Mouse (Mus musculus) limb, embryonic 12.5 days (tissue): Measurements from ENCODE around the gene Mrtfa. TPM values are rescaled to one million over a fixed set of nuclear protein-coding genes. Genes with fewer than 3 reads are reported as not detected.

Experiments used
- ATAC-seq: fragments of 200-750 bp; cut with Nextera tagmentation; 2 replicates; pipeline ENCODE4 v1.8.0; 2017; ENCODE audit warnings: low read depth, moderate TSS enrichment; ENCODE audit not compliant: insufficient number of reproducible peaks, insufficient read depth, low FRiP score, low TSS enrichment
- H3K27ac ChIP-seq: fragments of 300-500 bp; sonication (generic); 2 replicates; pipeline ENCODE4 v1.5.1; 2016; ENCODE audit warnings: mild to moderate bottlenecking, moderate library complexity
- H3K27me3 ChIP-seq: fragments of 300-500 bp; sonication (generic); 2 replicates; pipeline ENCODE4 v1.6.1; 2016; ENCODE audit warnings: mild to moderate bottlenecking, moderate library complexity
- H3K36me3 ChIP-seq: fragments of 300-500 bp; sonication (generic); 2 replicates; pipeline ENCODE4 v1.6.1; 2016; ENCODE audit warnings: mild to moderate bottlenecking, moderate library complexity
- H3K4me1 ChIP-seq: fragments of 300-500 bp; sonication (generic); replicated peaks from 2 replicates; pipeline ENCODE4 v1.6.1; 2016
- H3K4me2 ChIP-seq: fragments of 300-500 bp; sonication (generic); 2 replicates; pipeline ENCODE4 v1.6.1; 2016; ENCODE audit warnings: mild to moderate bottlenecking, moderate library complexity
- H3K4me3 ChIP-seq: fragments of 300-500 bp; sonication (generic); replicated peaks from 2 replicates; pipeline ENCODE4 v1.5.1; 2016; ENCODE audit warnings: mild to moderate bottlenecking
- H3K9ac ChIP-seq: fragments of 300-500 bp; sonication (generic); replicated peaks from 2 replicates; pipeline ENCODE4 v1.6.1; 2016; ENCODE audit warnings: mild to moderate bottlenecking, moderate library complexity
- H3K9me3 ChIP-seq: fragments of 300-500 bp; sonication (generic); 2 replicates; pipeline ENCODE4 v1.6.1; 2016; ENCODE audit warnings: mild to moderate bottlenecking, moderate library complexity
- WGBS: fragments of 180-500 bp; shearing (Covaris S2); methylation state at CpG from one replicate; pipeline ENCODE4 v1.1.7; 2016; 5-methylcytosine and 5-hydroxymethylcytosine counted together
- polyA plus RNA-seq: library from polyadenylated mRNA; unstranded; fragments of >200 nt; fragmentation: Nextera tagmentation; extraction: Ambion mirVana; gene quantifications from 2 replicates; pipeline ENCODE4 v1.2.1, GENCODE M21; 2016

Mrtfa gene
- polyA plus RNA-seq, 1 experiment from 2014 or later = 22.2 TPM

- no peak overlapping the region for H3K9ac ChIP-seq
- peaks cover 5% of the 10 kb centered on the region; the same call in 1 of the 2 replicates for H3K9me3 ChIP-seq
- H3K4me1 ChIP-seq = no peaks in the 10 kb centered on the region
- no peaks in the 10 kb centered on the region for H3K36me3 ChIP-seq
- ATAC-seq = no peak
- H3K4me2 ChIP-seq = no peak overlapping the region
- H3K27me3 ChIP-seq = no peaks in the 10 kb centered on the region
- H3K27ac ChIP-seq = no peak overlapping the region
- WGBS = 84% methylated on average over 10 of the region's 10 CpGs
- no peak overlapping the region for H3K4me3 ChIP-seq
Measured at GRCm38 (mm10) chr15:81197197-81197596, 6.6 kb upstream of the Mrtfa start.

- H3K4me2 ChIP-seq = no peak overlapping the region
- H3K9me3 ChIP-seq = peaks cover 5% of the 10 kb centered on the region; the same call in 1 of the 2 replicates
- H3K9ac ChIP-seq = no peak overlapping the region
- no peak for ATAC-seq
- H3K27ac ChIP-seq = no peak overlapping the region
- H3K4me1 ChIP-seq = peaks cover 5% of the 10 kb centered on the region; the same call in 1 of the 2 replicates
- no peak overlapping the region for H3K4me3 ChIP-seq
- no peaks in the 10 kb centered on the region for H3K36me3 ChIP-seq
- no peaks in the 10 kb centered on the region for H3K27me3 ChIP-seq
- 61% methylated on average over 4 of the region's 4 CpGs for WGBS
Measured at GRCm38 (mm10) chr15:81195447-81195846, 4.9 kb upstream of the Mrtfa start.

GRCm38 (mm10) chr15:81194791-81195190, 4.2 kb upstream of the Mrtfa start:
- Histone ChIP-seq H3K4me2 (no peak overlapping the region), H3K4me3 (no peak overlapping the region), H3K9me3 (peaks cover 5% of the 10 kb centered on the region; the same call in 1 of the 2 replicates), H3K9ac (no peak overlapping the region), H3K27me3 (no peaks in the 10 kb centered on the region), H3K4me1 (peaks cover 8% of the 10 kb centered on the region; the same call in 1 of the 2 replicates), H3K27ac (no peak overlapping the region), H3K36me3 (no peaks in the 10 kb centered on the region)
- 86% methylated on average over 6 of the region's 6 CpGs for WGBS
- ATAC-seq = no peak

GRCm38 (mm10) chr15:81192858-81193257, 2.3 kb upstream of the Mrtfa start:
- H3K27ac ChIP-seq = no peak overlapping the region
- WGBS = 92% methylated on average over 8 of the region's 8 CpGs

GRCm38 (mm10) chr15:81192316-81192715, 1.8 kb upstream of the Mrtfa start:
- no peak for ATAC-seq
- Histone ChIP-seq H3K36me3 (peaks cover 6% of the 10 kb centered on the region), H3K27ac (no peak overlapping the region), H3K4me1 (peaks cover 17% of the 10 kb centered on the region), H3K4me2 (no peak overlapping the region), H3K4me3 (no peak overlapping the region), H3K9ac (no peak overlapping the region), H3K9me3 (no peaks in the 10 kb centered on the region), H3K27me3 (no peaks in the 10 kb centered on the region)
- 83% methylated on average over 5 of the region's 5 CpGs for WGBS

More at GRCm38 (mm10) chr15:81192858-81193257, 2.3 kb upstream of the Mrtfa start:
- ATAC-seq = no peak
- Histone ChIP-seq H3K9me3 (no peaks in the 10 kb centered on the region), H3K9ac (no peak overlapping the region), H3K27me3 (no peaks in the 10 kb centered on the region), H3K4me1 (peaks cover 17% of the 10 kb centered on the region), H3K4me3 (no peak overlapping the region), H3K36me3 (peaks cover 1% of the 10 kb centered on the region), H3K4me2 (no peak overlapping the region)

- WGBS = 30% methylated on average over 9 of the region's 9 CpGs
- ATAC-seq = no peak
- 0 out of 2 replicates have a peak overlapping the region, but pooled peaks have one; percentile 60 for H3K27ac ChIP-seq
- H3K9me3 ChIP-seq = no peaks in the 10 kb centered on the region
- no peaks in the 10 kb centered on the region for H3K27me3 ChIP-seq
- H3K9ac ChIP-seq = peak overlapping the region; percentile 48
- peaks cover 17% of the 10 kb centered on the region for H3K4me1 ChIP-seq
- H3K4me3 ChIP-seq = peak overlapping the region; percentile 91
- H3K4me2 ChIP-seq = peak overlapping the region; percentile 57
- H3K36me3 ChIP-seq = peaks cover 11% of the 10 kb centered on the region
Measured at GRCm38 (mm10) chr15:81191303-81191702, 746 bp upstream of the Mrtfa start.

- 0 out of 2 replicates have a peak overlapping the region, but pooled peaks have one; percentile 41 for H3K27ac ChIP-seq
- under 1% methylated on average over 46 of the region's 46 CpGs for WGBS
Measured at GRCm38 (mm10) chr15:81190011-81190629, 437 bp downstream of the Mrtfa start.

GRCm38 (mm10) chr15:81189061-81189460, 1.5 kb downstream of the Mrtfa start:
- Histone ChIP-seq H3K9me3 (no peaks in the 10 kb centered on the region), H3K27ac (no peak overlapping the region), H3K9ac (no peak overlapping the region), H3K4me1 (peaks cover 17% of the 10 kb centered on the region), H3K4me2 (peak overlapping the region; percentile 92), H3K4me3 (no peak overlapping the region), H3K36me3 (peaks cover 11% of the 10 kb centered on the region), H3K27me3 (no peaks in the 10 kb centered on the region)
- no peak for ATAC-seq
- 93% methylated on average over 2 of the region's 2 CpGs for WGBS

More at GRCm38 (mm10) chr15:81190011-81190629, 437 bp downstream of the Mrtfa start:
- peak overlapping the region; percentile 91 for H3K4me3 ChIP-seq
- no peaks in the 10 kb centered on the region for H3K27me3 ChIP-seq
- peaks cover 17% of the 10 kb centered on the region for H3K4me1 ChIP-seq
- H3K9me3 ChIP-seq = no peaks in the 10 kb centered on the region
- H3K9ac ChIP-seq = peak overlapping the region; percentile 84
- peak overlapping the region; percentile 92 for H3K4me2 ChIP-seq
- H3K36me3 ChIP-seq = peaks cover 11% of the 10 kb centered on the region
- no peak; the same call in 1 of the 2 replicates for ATAC-seq

GRCm38 (mm10) chr15:81184913-81185312, 5.6 kb downstream of the Mrtfa start:
- 92% methylated on average over 1 of the region's 1 CpGs for WGBS
- H3K27me3 ChIP-seq = no peaks in the 10 kb centered on the region
- H3K36me3 ChIP-seq = peaks cover 11% of the 10 kb centered on the region
- peaks cover 11% of the 10 kb centered on the region for H3K4me1 ChIP-seq
- H3K27ac ChIP-seq = no peak overlapping the region
- H3K9ac ChIP-seq = no peak overlapping the region
- no peak overlapping the region for H3K4me3 ChIP-seq
- no peaks in the 10 kb centered on the region for H3K9me3 ChIP-seq
- ATAC-seq = no peak
- H3K4me2 ChIP-seq = no peak overlapping the region

- WGBS = 60% methylated on average over 2 of the region's 2 CpGs
- ATAC-seq = no peak
- Histone ChIP-seq H3K4me2 (no peak overlapping the region), H3K9ac (no peak overlapping the region), H3K27ac (no peak overlapping the region), H3K4me3 (no peak overlapping the region), H3K9me3 (no peaks in the 10 kb centered on the region), H3K36me3 (peaks cover 4% of the 10 kb centered on the region; the same call in 1 of the 2 replicates), H3K4me1 (peaks cover 15% of the 10 kb centered on the region), H3K27me3 (no peaks in the 10 kb centered on the region)
Measured at GRCm38 (mm10) chr15:81181233-81181632, 9.3 kb downstream of the Mrtfa start.

- peaks cover 4% of the 10 kb centered on the region; the same call in 1 of the 2 replicates for H3K36me3 ChIP-seq
- H3K4me3 ChIP-seq = no peak overlapping the region
- H3K9ac ChIP-seq = no peak overlapping the region
- 65% methylated on average over 2 of the region's 2 CpGs for WGBS
- no peaks in the 10 kb centered on the region for H3K27me3 ChIP-seq
- peaks cover 15% of the 10 kb centered on the region for H3K4me1 ChIP-seq
- no peak overlapping the region for H3K27ac ChIP-seq
- no peaks in the 10 kb centered on the region for H3K9me3 ChIP-seq
- H3K4me2 ChIP-seq = no peak overlapping the region
- no peak for ATAC-seq
Measured at GRCm38 (mm10) chr15:81179523-81179922, 11.0 kb downstream of the Mrtfa start.
